Mouse (Mus musculus) hindbrain, postnatal 0 days (tissue): ENCODE measurements at regions not wholly inside any gene's neighbourhood (a gene's known extent, or its start where the extent isn't known, plus 50 kb on each side); places are given as distances from the start of the nearest gene placed in this dataset.

Experiments
- ATAC-seq: fragments of 200-750 bp; cut with Nextera tagmentation; 2 replicates; pipeline ENCODE4 v1.8.0; 2017; ENCODE audit warnings: mild to moderate bottlenecking, moderate TSS enrichment, moderate library complexity
- DNase-seq: peaks from one replicate; pipeline ENCODE4 v3.0.0-alpha.2; 2015; ENCODE audit warnings: low spot score
- H3K27ac ChIP-seq: fragments of 300-500 bp; sonication (generic); 2 replicates; pipeline ENCODE4 v1.5.1; 2014; ENCODE audit warnings: mild to moderate bottlenecking
- H3K27me3 ChIP-seq: fragments of 300-500 bp; sonication (generic); 2 replicates; pipeline ENCODE4 v1.6.1; 2014; ENCODE audit warnings: low read length, mixed read lengths; ENCODE audit not compliant: insufficient read depth
- H3K36me3 ChIP-seq: fragments of 300-500 bp; sonication (generic); 2 replicates; pipeline ENCODE4 v1.6.1; 2014; ENCODE audit warnings: low read length, mixed read lengths; ENCODE audit not compliant: insufficient read depth
- H3K4me1 ChIP-seq: fragments of 300-500 bp; sonication (generic); 2 replicates; pipeline ENCODE4 v1.6.1; 2014; ENCODE audit warnings: antibody characterized with exemption, low read length, mixed read lengths; ENCODE audit not compliant: insufficient read depth
- H3K4me2 ChIP-seq: fragments of 300-500 bp; sonication (generic); 2 replicates; pipeline ENCODE4 v1.6.1; 2014; ENCODE audit warnings: low read depth, mild to moderate bottlenecking, low read length, moderate library complexity, mixed read lengths
- H3K4me3 ChIP-seq: fragments of 300-500 bp; sonication (generic); 2 replicates; pipeline ENCODE4 v1.5.1; 2014; ENCODE audit warnings: low read length
- H3K9ac ChIP-seq: fragments of 300-500 bp; sonication (generic); replicated peaks from 2 replicates; pipeline ENCODE4 v1.6.1; 2014; ENCODE audit warnings: mild to moderate bottlenecking, low read length, moderate library complexity, mixed read lengths
- H3K9me3 ChIP-seq: fragments of 300-500 bp; sonication (generic); 2 replicates; pipeline ENCODE4 v1.6.1; 2016; ENCODE audit warnings: low read length, mixed read lengths
- CTCF ChIP-seq: IDR thresholded peaks from 2 replicates; pipeline ENCODE4 v1.5.1; 2016; ENCODE audit warnings: antibody characterized with exemption, control low read depth, low read depth
- WGBS: fragments of 180-500 bp; shearing (Covaris S2); extraction: QIAGEN DNeasy Blood & Tissue Kit; methylation state at CpG from one replicate; pipeline ENCODE4 v1.1.7; 2014; 5-methylcytosine and 5-hydroxymethylcytosine counted together

- Histone ChIP-seq H3K4me1 (no peaks in the 10 kb centered on the region), H3K27me3 (no peaks in the 10 kb centered on the region), H3K36me3 (no peaks in the 10 kb centered on the region), H3K4me3 (no peak overlapping the region), H3K4me2 (no peak overlapping the region), H3K27ac (no peak overlapping the region), H3K9ac (no peak overlapping the region), H3K9me3 (no peaks in the 10 kb centered on the region)
- DNase-seq, result peak; percentile 33
- WGBS, result 72% methylated on average over 5 of the region's 5 CpGs
- TF ChIP-seq CTCF, result no peak
- ATAC-seq, result 0 out of 2 replicates have a peak, but pooled peaks have one; percentile 32
These were observed 195.7 kb upstream of the Vstm2b start for GRCm38 (mm10) chr7:40702191-40703045.

GRCm38 (mm10) chr7:40708231-40708630 lies 189.9 kb upstream of the Vstm2b start:
- no peak for TF ChIP-seq CTCF
- no peak for ATAC-seq
- Histone ChIP-seq H3K27me3 (no peaks in the 10 kb centered on the region), H3K4me1 (no peaks in the 10 kb centered on the region), H3K9ac (no peak overlapping the region), H3K36me3 (no peaks in the 10 kb centered on the region), H3K27ac (no peak overlapping the region), H3K4me2 (no peak overlapping the region), H3K4me3 (no peak overlapping the region), H3K9me3 (no peaks in the 10 kb centered on the region)
- WGBS, result 87% methylated on average over 2 of the region's 2 CpGs
- no peak for DNase-seq

DNA sequence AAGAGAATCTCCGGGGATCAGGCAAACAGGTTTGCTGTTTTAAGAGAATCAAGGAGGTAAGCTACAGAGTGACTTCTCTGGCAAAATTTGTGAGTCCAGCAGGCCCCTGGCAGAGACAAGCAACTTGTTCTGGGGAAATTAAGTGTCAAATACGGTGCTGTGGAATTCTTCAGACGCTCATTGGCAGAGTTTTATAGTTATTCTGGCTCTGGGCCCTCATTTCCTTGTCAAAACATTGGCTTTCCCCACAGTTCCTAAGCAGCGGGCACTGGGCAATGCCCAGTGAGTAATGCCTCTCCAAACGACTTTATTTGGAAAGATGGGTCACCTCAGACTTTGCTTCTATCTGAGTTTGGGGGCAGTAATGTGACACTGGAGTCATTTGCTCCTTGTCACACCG lies 180.1 kb upstream of the Vstm2b start:
- Histone ChIP-seq H3K9me3 (no peaks in the 10 kb centered on the region), H3K4me3 (no peak overlapping the region), H3K9ac (no peak overlapping the region), H3K4me2 (no peak overlapping the region), H3K27me3 (no peaks in the 10 kb centered on the region), H3K27ac (no peak overlapping the region), H3K4me1 (no peaks in the 10 kb centered on the region), H3K36me3 (no peaks in the 10 kb centered on the region)
- DNase-seq, result peak; percentile 38
- no peak for TF ChIP-seq CTCF
- 55% methylated on average over 6 of the region's 6 CpGs for WGBS
- 0 out of 2 replicates have a peak, but pooled peaks have one; percentile 45 for ATAC-seq

- Histone ChIP-seq H3K4me3 (no peak overlapping the region), H3K4me2 (no peak overlapping the region), H3K4me1 (no peaks in the 10 kb centered on the region), H3K27me3 (no peaks in the 10 kb centered on the region), H3K9ac (no peak overlapping the region), H3K36me3 (no peaks in the 10 kb centered on the region), H3K27ac (no peak overlapping the region), H3K9me3 (no peaks in the 10 kb centered on the region)
- no peak for DNase-seq
- no peak for ATAC-seq
- 53% methylated on average over 6 of the region's 6 CpGs for WGBS
- no peak for TF ChIP-seq CTCF
These were observed 161.1 kb upstream of the Vstm2b start for GRCm38 (mm10) chr7:40736971-40737468.

DNA sequence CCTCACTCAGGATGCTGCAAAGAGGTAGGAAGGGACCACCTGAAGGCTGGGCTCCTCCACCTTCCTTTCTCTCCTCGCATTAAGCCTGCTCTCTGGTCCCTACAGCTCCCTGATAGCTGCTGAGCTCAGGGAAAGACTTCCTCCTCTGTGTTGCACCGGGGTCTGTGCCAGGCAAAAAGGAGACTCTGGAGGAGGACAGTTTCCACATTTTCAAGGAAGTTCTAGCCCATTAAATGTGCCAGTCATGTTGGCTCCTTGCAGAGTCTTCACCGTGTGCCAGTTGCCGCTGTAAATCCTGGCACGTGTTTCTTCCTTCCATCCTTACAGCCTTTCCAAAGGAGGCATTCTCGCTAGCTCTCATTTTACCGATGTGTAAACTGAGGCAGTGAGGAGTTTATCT lies 160.6 kb upstream of the Vstm2b start:
- no peak for ATAC-seq
- H3K36me3 ChIP-seq, result no peaks in the 10 kb centered on the region
- no peak for DNase-seq

GRCm38 (mm10) chr7:40738174-40738573 lies 160.0 kb upstream of the Vstm2b start:
- DNase-seq (no peak), ATAC-seq (no peak)
- Histone ChIP-seq H3K27me3 (no peaks in the 10 kb centered on the region), H3K9ac (no peak overlapping the region), H3K4me1 (no peaks in the 10 kb centered on the region), H3K9me3 (no peaks in the 10 kb centered on the region), H3K4me3 (no peak overlapping the region), H3K4me2 (no peak overlapping the region), H3K36me3 (no peaks in the 10 kb centered on the region), H3K27ac (no peak overlapping the region)
- no peak for TF ChIP-seq CTCF
- 93% methylated on average over 3 of the region's 3 CpGs for WGBS

More for the DNA sequence above, 160.6 kb upstream of the Vstm2b start:
- Histone ChIP-seq H3K4me2 (no peak overlapping the region), H3K9ac (no peak overlapping the region), H3K27me3 (no peaks in the 10 kb centered on the region), H3K27ac (no peak overlapping the region), H3K4me3 (no peak overlapping the region), H3K4me1 (no peaks in the 10 kb centered on the region), H3K9me3 (no peaks in the 10 kb centered on the region)
- no peak for TF ChIP-seq CTCF
- WGBS, result 60% methylated on average over 7 of the region's 7 CpGs
